Mouse (Mus musculus) MEL (cell line): Measurements from ENCODE around the gene Ces2g. TPM values are rescaled to one million over a fixed set of nuclear protein-coding genes. Genes with fewer than 3 reads are reported as not detected.

Experiments used
- DNase-seq: peaks from one replicate; pipeline ENCODE4 v3.0.0; 2011; ENCODE audit warnings: low read depth, low spot score
- H3K27ac ChIP-seq: 2 replicates; pipeline ENCODE4 v1.5.1; 2012; ENCODE audit warnings: low read depth, mild to moderate bottlenecking, control low read depth, low read length, moderate library complexity; ENCODE audit not compliant: control insufficient read depth
- H3K27me3 ChIP-seq, 2 experiments: fragments of 150-350 bp in 1 of 2; sonication (generic) in 1 of 2; 2 replicates each; pipeline ENCODE4 v1.6.1; 2012; ENCODE audit warnings: low read length in 2 of 2, mild to moderate bottlenecking in 2 of 2, improper control_type of control experiment in 1 of 2, moderate library complexity in 1 of 2; ENCODE audit not compliant: insufficient read depth in 2 of 2, control insufficient read depth in 1 of 2
- H3K36me3 ChIP-seq, 2 experiments: 2 replicates each; pipeline ENCODE4 v1.6.1; 2012 to 2014; ENCODE audit warnings: low read length in 2 of 2, improper control_type of control experiment in 1 of 2, inconsistent platforms in 1 of 2, mild to moderate bottlenecking in 1 of 2; ENCODE audit not compliant: insufficient read depth in 2 of 2, control insufficient read depth in 1 of 2
- H3K4me1 ChIP-seq, 2 experiments: fragments of 150-350 bp in 1 of 2; sonication (generic) in 1 of 2; 2 replicates each; pipeline ENCODE4 v1.6.1; 2012; ENCODE audit warnings: low read length in 2 of 2, improper control_type of control experiment in 1 of 2, mild to moderate bottlenecking in 1 of 2; ENCODE audit not compliant: insufficient read depth in 2 of 2, control insufficient read depth in 1 of 2
- H3K4me3 ChIP-seq, 2 experiments: fragments of 150-350 bp in 1 of 2; sonication (generic) in 1 of 2; 2 replicates each; pipeline ENCODE4 v1.5.1; 2012; ENCODE audit warnings: low read depth in 2 of 2, low read length in 2 of 2, mild to moderate bottlenecking in 2 of 2, moderate library complexity in 2 of 2, control low read depth in 1 of 2, improper control_type of control experiment in 1 of 2; ENCODE audit not compliant: control insufficient read depth in 1 of 2, insufficient read depth in 1 of 2
- H3K79me2 ChIP-seq: 2 replicates; pipeline ENCODE4 v1.6.1; 2012; ENCODE audit warnings: mild to moderate bottlenecking, low read length, moderate library complexity; ENCODE audit not compliant: control insufficient read depth, poor library complexity, insufficient read depth
- H3K9ac ChIP-seq: 2 replicates; pipeline ENCODE4 v1.6.1; 2012; ENCODE audit warnings: low read depth, mild to moderate bottlenecking, control low read depth, low read length, moderate library complexity; ENCODE audit not compliant: control insufficient read depth, poor library complexity, severe bottlenecking
- H3K9me3 ChIP-seq: fragments of 150-350 bp; sonication (generic); replicated peaks from 2 replicates; pipeline ENCODE4 v1.6.1; 2012; ENCODE audit warnings: mild to moderate bottlenecking, low read length, improper control_type of control experiment, moderate library complexity; ENCODE audit not compliant: insufficient read depth
- BHLHE40 ChIP-seq: IDR thresholded peaks from 2 replicates; pipeline ENCODE4 v1.6.1; 2012; ENCODE audit warnings: low read depth, mild to moderate bottlenecking, inconsistent platforms, low read length, improper control_type of control experiment, borderline replicate concordance
- CHD2 ChIP-seq: IDR thresholded peaks from 2 replicates; pipeline ENCODE4 v1.6.1; 2011; ENCODE audit warnings: low read length, improper control_type of control experiment
- ELF1 ChIP-seq: IDR thresholded peaks from 2 replicates; pipeline ENCODE4 v1.6.1; 2014; ENCODE audit warnings: low read depth, mild to moderate bottlenecking, inconsistent platforms, low read length, improper control_type of control experiment, moderate library complexity
- MAFK ChIP-seq: IDR thresholded peaks from 2 replicates; pipeline ENCODE4 v1.6.1; 2011; ENCODE audit warnings: low read depth, mild to moderate bottlenecking, low read length, improper control_type of control experiment, borderline replicate concordance
- MAZ ChIP-seq: IDR thresholded peaks from 2 replicates; pipeline ENCODE4 v1.6.1; 2012; ENCODE audit warnings: low read depth, mild to moderate bottlenecking, inconsistent platforms, low read length, improper control_type of control experiment
- MXI1 ChIP-seq: IDR thresholded peaks from 2 replicates; pipeline ENCODE4 v1.6.1; 2011; ENCODE audit warnings: mild to moderate bottlenecking, low read depth, low read length, improper control_type of control experiment
- USF1 ChIP-seq: IDR thresholded peaks from 2 replicates; pipeline ENCODE4 v1.6.1; 2014; ENCODE audit warnings: low read depth, mild to moderate bottlenecking, inconsistent platforms, low read length, improper control_type of control experiment, moderate library complexity
- polyA plus RNA-seq, 2 experiments: library from polyadenylated mRNA; stranded (reverse) in 1 of 2; unstranded in 1 of 2; fragments of >175 nt in 1 of 2; fragments of >200 nt in 1 of 2; gene quantifications; 2 replicates each; pipeline versions ENCODE4 v1.2.1 to v1.2.4; 2012; ENCODE audit warnings: low replicate concordance in 2 of 2, low read depth in 1 of 2; ENCODE audit not compliant: insufficient read length in 2 of 2, insufficient read depth in 1 of 2, missing spikeins in 1 of 2
- total RNA-seq: library from RNA; depleted of rRNA; stranded (reverse); fragments of 300-350 nt; gene quantifications from 2 replicates; pipeline ENCODE4 v1.2.3, GENCODE M21; 2012; rRNA removed

Ces2g gene
- total and polyA plus RNA-seq, 3 experiments, result 105 to 195 TPM; not detected in 1

DNA sequence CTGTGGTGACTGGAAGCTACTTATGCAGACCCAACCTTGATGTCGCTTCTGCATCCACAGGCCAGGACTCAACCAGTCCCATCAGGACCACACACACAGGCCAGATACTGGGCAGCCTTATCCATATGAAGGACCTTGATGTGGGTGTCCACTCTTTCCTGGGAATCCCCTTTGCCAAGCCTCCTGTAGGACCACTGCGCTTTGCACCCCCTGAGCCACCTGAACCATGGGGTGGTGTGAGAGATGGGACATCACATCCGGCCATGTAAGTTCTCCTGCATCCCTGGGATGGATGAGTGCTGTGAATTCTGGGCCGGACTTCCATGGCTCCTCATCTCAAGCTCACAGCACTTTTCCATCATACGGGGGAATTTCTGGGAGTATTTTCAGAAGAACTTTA is 52.9 kb downstream of the Ces2g start:
- Histone ChIP-seq H3K79me2 (no peaks in the 10 kb centered on the region), H3K4me1 (no peaks in the 10 kb centered on the region)
- no peak for TF ChIP-seq USF1
- TF ChIP-seq MAZ, result no peak
- no peak for TF ChIP-seq ELF1
- no peak for TF ChIP-seq CHD2
- no peak for TF ChIP-seq MXI1
- no peak for TF ChIP-seq BHLHE40
- no peak for TF ChIP-seq MAFK

More for the DNA sequence above, 52.9 kb downstream of the Ces2g start:
- Histone ChIP-seq H3K27ac (no peak overlapping the region), H3K9me3 (no peaks in the 10 kb centered on the region), H3K4me3 (no peak overlapping the region), H3K36me3 (no peaks in the 10 kb centered on the region), H3K27me3 (peaks cover 0 to 1% of the 10 kb centered on the region in 2 experiments; a peak in 2 of 4 replicates), H3K9ac (no peak overlapping the region)
- DNase-seq, result no peak

Other genes with a start within 250 kb of the Ces2g start
- gene Ces2a, start 227.7 kb upstream of the Ces2g start, total RNA-seq, result not detected in 2 replicates
- not detected for gene Ces2a, start 227.7 kb upstream of the Ces2g start, polyA plus RNA-seq
- gene Ces2b, start 130.1 kb upstream of the Ces2g start, total RNA-seq, result not detected in 2 replicates
- gene Ces2b, start 130.1 kb upstream of the Ces2g start, polyA plus RNA-seq, result not detected
- gene Ces2c, start 114.7 kb upstream of the Ces2g start, total RNA-seq, result not detected in 2 replicates
- gene Ces2c, start 114.7 kb upstream of the Ces2g start, polyA plus RNA-seq, result not detected
- not detected in 2 replicates for gene Ces2e, start 35.5 kb upstream of the Ces2g start, total RNA-seq
- not detected for gene Ces2e, start 35.5 kb upstream of the Ces2g start, polyA plus RNA-seq
- gene Ces2f, start 14.4 kb upstream of the Ces2g start, total RNA-seq, result not detected in 2 replicates
- not detected for gene Ces2f, start 14.4 kb upstream of the Ces2g start, polyA plus RNA-seq
- gene Ces2h, start 39.1 kb downstream of the Ces2g start, total RNA-seq, result not detected in 2 replicates
- gene Ces2h, start 39.1 kb downstream of the Ces2g start, polyA plus RNA-seq, result not detected
- not detected in 2 replicates for gene Ces3a, start 86.9 kb downstream of the Ces2g start, total RNA-seq
- gene Ces3a, start 86.9 kb downstream of the Ces2g start, polyA plus RNA-seq, result not detected
- gene Ces3b, start 122.0 kb downstream of the Ces2g start, total RNA-seq, result not detected in 2 replicates
- gene Ces3b, start 122.0 kb downstream of the Ces2g start, polyA plus RNA-seq, result not detected
- gene Ces4a, start 170.1 kb downstream of the Ces2g start, total RNA-seq, result not detected in 2 replicates
- not detected for gene Ces4a, start 170.1 kb downstream of the Ces2g start, polyA plus RNA-seq
- gene Cbfb, start 209.0 kb downstream of the Ces2g start, total RNA-seq, result 32.5 and 40.6 TPM in 2 replicates
- gene Cbfb, start 209.0 kb downstream of the Ces2g start, polyA plus RNA-seq, result 10 to 100 TPM in 1 of 2 experiments, not detected in 1; 37.9 TPM